Mouse (Mus musculus): ENCODE measurements around the gene Ppp1r1b.

Gene Ppp1r1b

GRCm38 (mm10) chr11:98348083-98348961 is at the start of gene Ppp1r1b:
Gene Ppp1r1b (plus strand): TSS chr11:98348404.
- peak; percentile 64 for DNase-seq (ENCODE audit: low read depth)

- no peak for DNase-seq (ENCODE audit: low read depth)
Observed at GRCm38 (mm10) chr11:98298484-98299205, 49.6 kb upstream of the Ppp1r1b start.

DNA sequence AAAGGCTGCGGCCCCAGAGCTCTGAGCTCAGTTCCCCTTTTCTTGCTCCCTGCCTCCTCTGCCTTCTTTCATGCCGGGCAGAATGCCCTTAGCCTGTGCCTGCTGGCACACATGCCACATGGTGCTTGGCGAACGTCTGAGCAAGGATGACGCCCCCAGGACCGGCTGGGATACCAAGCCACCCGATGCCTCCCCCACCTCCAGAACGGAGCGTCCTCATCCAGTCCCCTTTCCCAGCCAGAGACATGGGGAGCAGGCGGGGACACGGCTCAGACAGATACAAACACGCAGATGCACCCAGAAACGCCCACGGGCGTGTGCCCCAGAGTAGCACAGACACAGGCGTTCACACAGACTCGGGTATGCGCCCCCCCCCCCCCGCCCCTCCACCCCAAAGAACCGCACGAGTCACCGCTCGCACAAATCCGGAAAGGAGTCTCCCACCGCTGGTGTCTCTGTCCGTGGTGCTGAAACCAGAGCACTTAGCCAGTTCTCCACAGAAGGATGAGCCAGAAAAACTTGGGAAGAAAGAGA is 34.3 kb upstream of the Ppp1r1b start:
- DNase-seq (ENCODE audit: low read depth) = peak; percentile 73

DNA sequence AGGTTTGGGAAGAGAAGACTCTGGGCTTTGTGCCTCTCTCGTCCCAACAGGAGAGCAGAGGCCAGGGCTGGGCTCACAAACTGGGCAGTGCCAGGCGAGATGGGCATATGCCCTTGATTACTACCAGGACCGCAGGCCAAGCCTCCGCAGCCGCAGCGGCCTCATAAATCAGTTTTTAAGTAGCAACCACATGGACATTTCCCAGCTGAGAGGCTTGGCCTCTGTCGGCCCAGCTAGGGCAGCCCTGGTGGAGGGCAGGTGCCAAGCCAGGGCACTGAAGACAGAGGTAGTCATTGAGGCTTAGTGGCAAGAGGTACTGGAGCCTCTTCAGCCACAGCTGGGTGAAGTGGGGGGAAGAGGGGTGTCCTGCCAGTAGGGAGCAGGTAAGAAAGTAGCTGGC is 30.7 kb upstream of the Ppp1r1b start:
- DNase-seq (ENCODE audit: low read depth) = no peak

DNA sequence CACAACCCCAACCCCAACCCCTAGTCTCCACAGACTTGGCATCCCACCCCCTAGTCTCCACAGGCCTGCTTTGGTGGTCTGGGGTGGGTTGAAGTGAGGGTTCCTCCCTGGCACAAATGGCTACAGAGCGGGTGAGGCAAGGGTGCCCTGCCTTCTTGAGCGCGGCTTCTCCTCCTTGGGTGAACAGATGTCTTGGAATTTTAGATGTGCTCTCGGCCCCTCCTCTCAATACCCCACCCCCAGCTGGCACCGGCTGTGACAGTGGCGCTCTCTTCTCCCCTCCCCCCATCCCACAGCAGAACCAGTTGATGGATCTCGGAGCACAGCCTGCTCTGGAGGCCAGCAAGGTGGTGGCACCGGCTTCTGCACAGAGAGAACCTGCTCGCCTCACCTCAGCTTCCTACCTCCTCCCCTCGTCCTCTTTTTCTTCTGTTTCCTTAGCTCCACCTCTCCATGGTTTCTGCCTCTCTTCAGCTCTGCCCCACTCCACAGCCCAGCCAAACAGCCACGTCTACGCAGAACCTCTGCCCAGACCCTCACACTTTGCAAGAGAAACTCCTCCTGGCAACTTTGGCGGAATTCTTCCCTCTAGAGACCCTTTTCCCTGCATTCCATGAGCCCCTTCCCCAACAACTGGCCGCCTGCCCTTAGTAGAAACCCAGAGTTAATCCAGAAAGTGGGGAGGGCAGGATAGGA is 29.6 kb upstream of the Ppp1r1b start:
- DNase-seq (ENCODE audit: low read depth) = no peak

DNA sequence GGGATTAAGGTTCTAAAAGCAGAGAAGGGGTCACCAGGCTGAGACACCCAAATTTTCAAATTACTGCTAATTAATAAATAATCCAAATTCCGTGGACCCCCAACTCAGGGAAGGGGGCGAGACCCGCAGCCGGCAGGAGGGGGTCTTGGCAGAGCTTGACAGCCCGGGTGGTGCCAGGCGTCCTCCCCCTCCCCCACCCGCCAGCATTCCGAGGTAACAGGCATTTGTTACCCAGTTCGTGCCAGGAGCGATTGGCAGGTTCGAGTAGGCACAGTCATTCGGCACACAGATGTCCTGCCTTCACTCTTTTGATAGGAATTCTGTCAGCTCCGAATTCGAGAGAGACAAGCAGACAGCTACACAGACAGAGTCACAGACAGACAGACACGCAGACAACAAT is 29.1 kb upstream of the Ppp1r1b start:
- DNase-seq (ENCODE audit: low read depth) = no peak

DNA sequence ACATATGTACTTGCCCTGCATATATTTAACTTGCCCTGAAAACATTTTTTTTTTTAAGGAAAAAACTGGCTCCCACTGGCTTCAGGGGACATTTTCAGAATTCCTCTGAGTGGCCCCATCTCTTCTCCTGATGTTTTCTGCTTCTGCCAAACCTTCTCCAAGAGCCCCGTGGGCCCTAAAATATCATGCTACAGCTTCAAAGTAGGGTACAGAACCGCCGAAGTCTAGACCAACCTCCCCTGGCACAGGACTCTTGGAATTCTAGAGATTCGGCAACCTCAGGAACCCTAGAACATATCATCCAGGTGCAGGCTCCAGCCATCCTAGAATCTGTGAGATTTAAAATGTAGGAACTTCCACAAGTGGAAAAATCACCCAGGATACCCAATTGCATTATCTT is 28.7 kb upstream of the Ppp1r1b start:
- DNase-seq (ENCODE audit: low read depth) = no peak

- DNase-seq (ENCODE audit: low read depth) = no peak
Observed at GRCm38 (mm10) chr11:98319944-98320343, 28.3 kb upstream of the Ppp1r1b start.

- no peak for DNase-seq (ENCODE audit: low read depth)
Observed at GRCm38 (mm10) chr11:98320381-98320780, 27.8 kb upstream of the Ppp1r1b start.

DNA sequence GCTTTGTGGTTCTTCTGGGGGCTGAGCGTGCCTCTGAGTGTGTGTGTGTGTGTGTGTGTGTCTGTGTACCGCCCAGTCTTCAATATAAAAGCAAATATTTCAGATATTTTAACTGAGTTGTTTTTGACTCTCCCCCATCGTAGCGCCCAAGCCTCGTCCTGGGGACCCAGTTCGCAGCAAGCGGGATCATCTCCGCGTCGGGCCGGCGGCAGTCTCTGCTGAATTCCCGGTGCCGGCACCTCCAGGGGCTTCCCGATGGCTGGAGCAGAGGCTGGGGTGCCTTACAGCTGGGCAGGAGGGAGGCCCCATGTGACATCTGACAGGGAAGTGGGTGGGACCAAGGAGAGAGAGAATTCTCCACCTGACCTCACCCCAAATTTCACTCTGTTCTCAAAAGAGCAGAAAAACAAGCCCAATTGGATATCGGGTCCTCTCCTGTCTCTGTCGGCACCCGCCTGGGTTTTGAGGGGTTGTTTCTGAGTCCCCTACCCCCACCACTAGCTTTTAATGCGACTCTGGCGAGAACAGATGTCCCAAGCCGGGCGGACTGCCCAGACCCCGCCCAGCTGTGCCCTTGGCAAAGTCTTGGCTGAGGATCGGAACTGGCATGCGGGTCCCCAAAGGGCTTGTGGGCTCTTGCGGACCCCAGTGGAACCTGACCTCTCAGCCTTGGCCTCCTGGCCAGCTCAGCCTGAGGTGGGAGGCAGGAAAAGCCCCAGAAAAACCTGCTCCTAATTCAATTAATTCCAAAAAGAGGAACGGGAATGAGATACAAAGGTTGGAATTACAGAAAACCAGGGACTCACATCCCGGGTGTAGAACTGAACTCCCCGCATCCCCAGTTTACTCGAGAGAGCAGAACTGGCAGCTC is 27.2 kb upstream of the Ppp1r1b start:
- DNase-seq (ENCODE audit: low read depth) = no peak

DNA sequence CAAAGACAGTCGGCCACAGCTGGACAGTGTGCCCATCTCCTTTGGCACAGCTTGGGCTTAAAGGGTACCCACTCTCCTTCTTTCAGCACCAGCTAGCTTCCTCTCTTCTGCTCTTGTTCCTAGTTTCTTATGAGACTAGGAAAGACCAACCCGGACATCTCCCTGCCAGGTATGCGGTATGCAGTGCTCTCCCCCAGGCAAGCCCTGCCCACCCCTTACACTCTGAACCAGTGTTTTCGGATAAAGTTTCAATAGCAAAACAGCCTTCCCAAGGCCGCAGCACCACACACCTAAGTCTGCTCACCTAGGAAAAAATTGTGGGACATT is 26.6 kb upstream of the Ppp1r1b start:
- no peak for DNase-seq (ENCODE audit: low read depth)

DNA sequence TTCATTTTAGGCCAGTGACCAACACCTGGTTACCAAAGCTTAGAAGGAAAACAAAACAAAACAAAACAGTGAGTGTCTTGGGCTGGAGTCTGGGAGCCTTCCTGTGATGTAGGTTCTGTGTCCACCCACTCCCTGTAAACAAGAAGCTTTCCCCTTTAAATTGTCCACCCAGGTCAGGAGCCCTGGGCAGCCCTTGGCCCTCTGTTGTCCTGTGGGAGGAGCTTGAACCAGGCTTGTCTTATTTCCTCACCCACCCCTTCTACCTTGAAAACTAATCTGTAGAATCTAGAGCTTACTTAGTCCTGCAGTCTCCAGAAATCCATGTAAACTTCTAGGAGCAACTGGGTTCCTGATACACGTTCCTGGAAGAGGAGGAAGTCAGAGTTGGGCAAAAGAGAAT is 26.0 kb upstream of the Ppp1r1b start:
- no peak for DNase-seq (ENCODE audit: low read depth)

DNA sequence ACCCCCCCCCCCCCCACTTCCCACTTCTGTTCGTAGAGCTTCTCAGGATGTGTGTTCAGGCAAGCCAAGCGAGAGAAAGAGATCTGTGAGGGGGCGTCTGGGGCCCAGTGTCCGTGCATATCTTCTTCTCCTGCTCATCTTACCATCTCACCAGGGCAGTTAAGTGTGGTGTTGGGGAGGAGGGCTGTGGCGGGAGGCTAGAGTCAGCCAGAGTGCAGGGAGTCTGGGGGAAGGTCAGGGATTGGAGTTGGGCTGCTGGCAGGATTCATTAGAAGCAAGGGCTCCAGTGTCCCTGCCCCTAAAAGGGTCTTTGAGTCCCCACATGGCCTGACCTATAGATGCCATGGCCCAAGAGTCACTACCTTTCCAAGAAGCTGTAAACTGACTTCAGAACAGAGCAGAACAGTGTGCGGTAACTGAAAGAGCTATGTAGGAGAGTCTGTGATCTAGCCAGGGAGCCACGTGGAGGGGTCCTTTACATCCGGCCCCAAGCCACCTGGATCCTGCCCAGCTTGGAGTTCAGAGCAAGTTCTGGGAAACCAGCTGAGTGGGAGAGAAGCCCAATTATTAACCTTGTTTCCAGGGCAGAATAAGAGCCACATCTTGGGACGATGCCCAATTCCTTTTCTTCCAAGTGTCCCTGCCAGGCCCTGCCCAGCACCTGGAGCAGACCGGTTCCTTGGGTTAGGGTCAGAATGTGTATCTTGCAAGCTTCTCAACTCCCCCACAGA is 24.9 kb upstream of the Ppp1r1b start:
- DNase-seq (ENCODE audit: low read depth) = no peak

DNA sequence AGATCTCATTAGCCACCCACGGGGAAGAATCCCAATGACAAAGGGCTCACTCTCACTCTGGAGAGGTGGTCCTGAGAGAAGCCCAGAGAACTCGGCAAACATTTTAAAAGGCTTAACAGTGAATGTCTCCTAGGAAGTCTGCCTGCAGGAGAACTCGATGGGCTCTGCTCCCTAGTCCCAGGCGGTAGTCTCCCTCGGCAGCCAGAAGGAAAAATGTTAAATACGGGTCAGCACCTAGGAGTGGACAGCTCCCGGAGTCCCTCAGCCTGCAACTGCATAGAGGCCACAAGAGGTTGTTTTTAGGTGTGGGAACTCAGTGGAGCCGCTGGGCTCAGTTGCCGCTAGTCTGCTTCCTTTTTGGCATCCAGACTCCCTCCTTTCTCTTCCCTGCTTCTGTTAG is 24.3 kb upstream of the Ppp1r1b start:
- peak; percentile 53 for DNase-seq (ENCODE audit: low read depth)

DNA sequence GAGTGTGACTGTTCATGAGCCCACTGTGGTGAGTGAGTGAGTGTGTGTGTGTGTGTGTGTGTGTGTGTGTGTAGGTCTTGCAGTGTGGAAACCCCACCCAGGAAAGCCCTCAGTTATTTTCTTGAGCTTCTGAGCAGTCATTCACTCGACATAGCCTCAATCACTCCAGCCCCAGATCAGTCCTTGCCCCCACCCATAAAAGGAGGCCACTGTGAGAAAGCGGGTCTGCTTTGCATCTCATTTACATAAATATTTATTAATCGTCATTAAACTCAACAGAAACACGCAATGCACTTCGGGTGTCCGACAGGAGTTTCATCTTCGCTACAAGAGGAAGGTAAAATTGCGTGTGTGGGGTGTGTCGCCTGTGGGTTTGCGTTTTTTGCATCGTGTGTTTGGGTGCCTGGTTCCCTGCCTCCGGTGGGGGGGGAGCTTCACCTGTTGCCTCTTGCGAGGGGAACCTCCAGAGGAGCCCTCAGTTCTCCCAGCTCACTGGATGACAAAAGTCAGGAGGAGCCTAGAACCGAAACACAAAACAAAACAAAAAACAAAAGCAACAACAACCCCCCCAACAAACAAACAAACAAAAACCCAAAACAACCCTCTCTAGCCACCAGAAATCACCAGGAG is 22.9 kb upstream of the Ppp1r1b start:
- DNase-seq (ENCODE audit: low read depth) = no peak

GRCm38 (mm10) chr11:98325821-98326218 is 22.4 kb upstream of the Ppp1r1b start:
- no peak for DNase-seq (ENCODE audit: low read depth)

DNA sequence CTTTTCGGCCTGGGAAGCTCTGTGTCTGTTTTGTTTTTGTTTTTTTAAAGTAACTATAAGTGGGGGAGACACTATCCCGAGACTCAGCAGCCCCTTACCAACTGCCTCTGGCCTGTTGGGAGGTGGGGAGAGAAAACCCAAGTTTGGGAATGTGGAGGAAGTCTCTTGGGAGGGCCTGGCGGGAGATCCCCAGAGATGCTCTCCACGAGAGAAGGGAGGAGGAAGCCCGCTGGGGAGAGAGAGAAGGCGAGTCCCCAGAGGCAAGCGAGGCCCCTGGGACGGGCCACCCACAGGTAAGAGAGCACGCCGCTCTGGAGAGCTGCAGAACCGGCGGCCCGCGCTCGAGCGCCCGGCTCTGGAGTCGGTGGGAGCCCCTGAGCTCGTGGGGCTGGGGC is 21.5 kb upstream of the Ppp1r1b start:
- DNase-seq (ENCODE audit: low read depth) = no peak

DNA sequence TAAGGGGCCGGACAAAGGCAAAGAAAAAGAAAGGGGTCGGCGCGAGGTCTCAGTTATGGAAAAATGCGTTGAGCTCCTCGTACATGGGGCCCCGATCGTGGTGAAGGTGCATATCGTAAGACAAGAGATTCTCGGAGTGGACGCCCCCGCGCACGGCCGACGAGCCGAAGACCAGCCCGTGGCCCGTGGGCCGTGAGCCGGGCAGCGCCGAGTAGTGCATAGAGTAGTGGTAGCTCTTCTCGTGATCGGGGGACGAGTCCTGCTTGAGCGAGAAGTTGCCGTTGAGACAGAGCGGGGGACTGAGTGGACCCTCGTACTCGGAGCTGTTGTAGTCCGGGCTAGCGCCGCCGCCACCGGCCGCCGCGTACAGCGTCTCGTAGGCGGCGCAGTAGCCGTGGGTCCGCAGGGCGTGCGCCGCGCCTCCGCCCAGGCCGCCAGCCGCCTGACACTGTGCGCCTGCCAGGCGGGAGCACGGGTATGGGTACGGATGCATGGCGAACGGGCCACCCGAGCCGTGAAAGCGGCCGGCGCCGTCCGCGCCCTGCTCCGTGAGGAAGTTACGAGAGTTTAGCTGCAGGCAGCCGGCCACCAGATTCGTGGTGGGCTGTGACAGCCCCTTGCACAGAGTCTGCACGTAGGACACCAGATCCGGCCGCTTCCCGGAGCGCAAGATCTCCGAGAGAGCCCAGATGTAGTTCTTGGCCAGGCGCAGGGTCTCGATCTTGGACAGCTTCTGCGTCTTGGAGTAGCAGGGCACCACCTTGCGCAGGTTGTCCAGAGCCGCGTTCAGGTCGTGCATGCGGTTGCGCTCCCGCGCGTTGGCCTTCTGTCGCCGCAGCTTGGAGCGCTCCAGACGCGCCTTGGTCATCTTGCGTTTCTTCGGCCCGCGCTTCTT is 20.8 kb upstream of the Ppp1r1b start:
- DNase-seq (ENCODE audit: low read depth) = no peak

DNA sequence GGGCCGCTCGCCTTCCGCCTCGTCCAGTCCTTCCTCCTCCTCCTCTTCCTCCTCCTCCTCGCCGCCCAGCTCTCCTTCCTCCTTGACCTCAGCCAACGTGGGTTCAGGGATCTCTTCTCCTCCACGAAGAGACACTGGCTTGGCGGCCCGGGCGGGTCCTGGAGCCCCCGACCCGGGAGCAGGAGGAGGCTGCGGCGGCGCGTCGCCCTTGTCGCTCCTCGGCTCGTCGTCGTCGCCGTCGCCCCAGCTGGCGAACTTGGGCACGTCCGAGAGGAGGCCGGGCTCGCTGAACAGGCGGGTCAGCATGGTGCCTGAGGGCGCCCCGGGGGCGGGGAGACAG is 20.2 kb upstream of the Ppp1r1b start:
- DNase-seq (ENCODE audit: low read depth) = no peak

Measured in induced T-regulatory cell, adult 2 months (primary cell).